Mouse (Mus musculus) embryonic facial prominence, embryonic 12.5 days (tissue): ENCODE results near the gene Ankrd33b. TPM values are rescaled to one million over a fixed set of nuclear protein-coding genes. Genes with fewer than 3 reads are reported as not detected.

Experiments
- ATAC-seq: fragments of 200-750 bp; cut with Nextera tagmentation; 2 replicates; pipeline ENCODE4 v1.8.0; 2017; ENCODE audit not compliant: insufficient number of reproducible peaks, insufficient read depth, low FRiP score, low TSS enrichment
- H3K27ac ChIP-seq: fragments of 300-500 bp; sonication (generic); 2 replicates; pipeline ENCODE4 v1.5.1; 2016; ENCODE audit warnings: mild to moderate bottlenecking
- H3K27me3 ChIP-seq: fragments of 300-500 bp; sonication (generic); 2 replicates; pipeline ENCODE4 v1.6.1; 2016; ENCODE audit warnings: mild to moderate bottlenecking, moderate library complexity
- H3K36me3 ChIP-seq: fragments of 300-500 bp; sonication (generic); 2 replicates; pipeline ENCODE4 v1.6.1; 2016; ENCODE audit warnings: mild to moderate bottlenecking
- H3K4me1 ChIP-seq: fragments of 300-500 bp; sonication (generic); 2 replicates; pipeline ENCODE4 v1.6.1; 2016
- H3K4me2 ChIP-seq: fragments of 300-500 bp; sonication (generic); replicated peaks from 2 replicates; pipeline ENCODE4 v1.6.1; 2016; ENCODE audit warnings: mild to moderate bottlenecking, moderate library complexity
- H3K4me3 ChIP-seq: fragments of 300-500 bp; sonication (generic); 2 replicates; pipeline ENCODE4 v1.5.1; 2016; ENCODE audit warnings: mild to moderate bottlenecking
- H3K9ac ChIP-seq: fragments of 300-500 bp; sonication (generic); 2 replicates; pipeline ENCODE4 v1.6.1; 2016; ENCODE audit warnings: mild to moderate bottlenecking, moderate library complexity
- H3K9me3 ChIP-seq: fragments of 300-500 bp; sonication (generic); 2 replicates; pipeline ENCODE4 v1.6.1; 2016; ENCODE audit warnings: mild to moderate bottlenecking, moderate library complexity
- WGBS: fragments of 180-500 bp; shearing (Covaris S2); methylation state at CpG from one replicate; pipeline ENCODE4 v1.1.7; 2016; 5-methylcytosine and 5-hydroxymethylcytosine counted together
- polyA plus RNA-seq: library from polyadenylated mRNA; unstranded; fragments of >200 nt; fragmentation: Nextera tagmentation; extraction: Ambion mirVana; gene quantifications from 2 replicates; pipeline ENCODE4 v1.2.1, GENCODE M21; 2016

Ankrd33b gene
- polyA plus RNA-seq, 1 experiment from 2014 or later, result 0.55 TPM

DNA sequence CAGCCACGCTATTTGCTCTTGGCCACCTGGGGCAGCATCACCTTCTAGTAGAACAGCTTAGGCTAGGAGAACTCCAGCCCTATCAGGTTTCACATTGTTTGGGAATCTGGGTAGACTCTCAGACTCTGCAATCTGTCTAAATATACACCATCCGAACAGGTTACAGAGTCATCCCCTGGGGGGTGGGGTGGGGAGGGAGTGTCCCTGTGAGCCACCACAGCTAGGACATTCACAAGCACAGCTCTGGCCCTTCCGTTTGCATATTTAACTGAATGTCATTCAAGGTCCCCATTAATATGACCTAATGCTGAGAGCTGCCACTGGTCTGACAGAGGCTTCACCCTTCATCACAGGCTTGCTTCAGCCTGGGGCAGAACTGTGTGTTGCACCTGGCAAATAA lies 74.9 kb downstream of the Ankrd33b start:
- Histone ChIP-seq H3K4me2 (no peak overlapping the region), H3K4me3 (no peak overlapping the region), H3K36me3 (no peaks in the 10 kb centered on the region), H3K27me3 (peaks cover 26% of the 10 kb centered on the region), H3K4me1 (peaks cover 15% of the 10 kb centered on the region), H3K27ac (no peak overlapping the region), H3K9ac (no peak overlapping the region), H3K9me3 (no peaks in the 10 kb centered on the region)
- peak; percentile 43; the same call in 1 of the 2 replicates for ATAC-seq
- WGBS, result 17% methylated on average over 3 of the region's 3 CpGs

GRCm38 (mm10) chr15:31285695-31286094 lies 81.8 kb downstream of the Ankrd33b start:
- no peaks in the 10 kb centered on the region for H3K27me3 ChIP-seq
- ATAC-seq, result no peak
- 92% methylated on average over 3 of the region's 3 CpGs for WGBS
- H3K4me2 ChIP-seq, result no peak overlapping the region
- H3K4me1 ChIP-seq, result no peaks in the 10 kb centered on the region
- no peak overlapping the region for H3K4me3 ChIP-seq
- H3K9me3 ChIP-seq, result no peaks in the 10 kb centered on the region
- no peak overlapping the region for H3K27ac ChIP-seq
- no peak overlapping the region for H3K9ac ChIP-seq
- H3K36me3 ChIP-seq, result no peaks in the 10 kb centered on the region

DNA sequence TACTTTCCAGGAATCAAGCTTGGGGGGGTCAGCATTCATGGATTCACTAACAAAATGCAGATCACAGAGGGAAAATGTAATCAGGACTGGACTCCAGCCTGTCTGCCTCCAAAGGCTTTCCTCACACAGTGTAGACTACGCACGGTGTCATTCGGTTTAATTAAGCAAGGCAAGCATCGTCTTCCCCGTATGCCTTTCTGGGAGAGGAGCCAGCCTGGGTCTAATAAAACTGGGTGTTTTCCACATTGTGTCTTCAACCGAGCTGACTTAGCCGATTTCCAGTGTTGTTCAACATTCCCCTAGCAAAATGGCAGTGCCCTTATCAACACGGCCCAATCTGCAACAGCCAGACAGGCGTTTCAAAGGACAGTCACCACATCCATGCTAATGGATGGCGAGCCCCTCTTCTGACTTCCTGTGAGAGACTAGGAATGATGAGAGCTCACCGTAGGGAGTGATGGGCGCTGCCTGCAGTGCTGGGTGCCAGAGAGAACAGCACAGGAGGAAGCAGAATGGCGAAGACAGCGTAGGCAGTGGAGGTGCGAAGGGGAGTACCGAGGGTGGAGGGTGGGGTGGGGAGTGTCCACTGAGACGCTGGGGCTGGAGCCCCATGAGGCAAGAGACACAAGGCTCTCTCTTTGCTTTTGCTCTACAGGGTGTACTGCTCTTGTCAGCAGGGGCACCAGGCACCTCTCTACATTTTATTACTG lies 82.4 kb downstream of the Ankrd33b start:
- Histone ChIP-seq H3K27me3 (no peaks in the 10 kb centered on the region), H3K27ac (no peak overlapping the region), H3K9ac (no peak overlapping the region), H3K4me1 (no peaks in the 10 kb centered on the region), H3K36me3 (no peaks in the 10 kb centered on the region), H3K4me2 (no peak overlapping the region), H3K9me3 (no peaks in the 10 kb centered on the region), H3K4me3 (no peak overlapping the region)
- no peak for ATAC-seq
- WGBS, result 84% methylated on average over 17 of the region's 17 CpGs

GRCm38 (mm10) chr15:31284142-31284541 lies 83.4 kb downstream of the Ankrd33b start:
- H3K27ac ChIP-seq, result no peak overlapping the region
- H3K27me3 ChIP-seq, result no peaks in the 10 kb centered on the region
- 60% methylated on average over 5 of the region's 5 CpGs for WGBS
- no peak overlapping the region for H3K9ac ChIP-seq
- no peak for ATAC-seq
- H3K4me2 ChIP-seq, result no peak overlapping the region
- no peaks in the 10 kb centered on the region for H3K36me3 ChIP-seq
- no peaks in the 10 kb centered on the region for H3K9me3 ChIP-seq
- H3K4me3 ChIP-seq, result no peak overlapping the region
- H3K4me1 ChIP-seq, result no peaks in the 10 kb centered on the region

GRCm38 (mm10) chr15:31282353-31282752 lies 85.2 kb downstream of the Ankrd33b start:
- Histone ChIP-seq H3K4me3 (no peak overlapping the region), H3K27ac (no peak overlapping the region), H3K27me3 (no peaks in the 10 kb centered on the region), H3K36me3 (no peaks in the 10 kb centered on the region), H3K4me1 (no peaks in the 10 kb centered on the region), H3K9me3 (no peaks in the 10 kb centered on the region), H3K4me2 (no peak overlapping the region), H3K9ac (no peak overlapping the region)
- no peak for ATAC-seq
- WGBS, result 82% methylated on average over 3 of the region's 3 CpGs

GRCm38 (mm10) chr15:31281830-31282229 lies 85.7 kb downstream of the Ankrd33b start:
- Histone ChIP-seq H3K36me3 (no peaks in the 10 kb centered on the region), H3K4me2 (no peak overlapping the region), H3K4me3 (no peak overlapping the region), H3K9ac (no peak overlapping the region), H3K27me3 (no peaks in the 10 kb centered on the region), H3K9me3 (no peaks in the 10 kb centered on the region), H3K4me1 (no peaks in the 10 kb centered on the region), H3K27ac (no peak overlapping the region)
- ATAC-seq, result no peak
- 68% methylated on average over 13 of the region's 13 CpGs for WGBS

DNA sequence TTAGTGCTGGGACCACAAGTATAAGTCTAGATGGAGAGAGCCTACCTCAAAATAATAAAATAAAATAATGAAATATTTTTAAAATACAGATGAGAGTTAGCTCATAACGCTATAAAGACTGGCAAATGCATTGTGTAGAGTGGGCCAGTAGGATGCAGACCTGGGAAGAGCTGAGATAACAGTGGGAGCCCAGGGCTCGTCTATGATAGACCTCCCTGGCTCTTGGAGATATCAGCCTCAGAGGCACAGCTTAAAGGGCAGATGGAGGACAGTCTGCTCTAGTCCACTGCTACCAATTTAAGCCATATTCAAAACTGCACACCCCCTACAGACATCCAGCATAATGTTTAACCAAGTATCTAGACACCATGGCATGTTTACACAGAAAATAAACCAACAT lies 86.8 kb downstream of the Ankrd33b start:
- WGBS, result 74% methylated on average over 2 of the region's 2 CpGs
- ATAC-seq, result no peak

GRCm38 (mm10) chr15:31280059-31280458 lies 87.5 kb downstream of the Ankrd33b start:
- no peaks in the 10 kb centered on the region for H3K27me3 ChIP-seq
- no peaks in the 10 kb centered on the region for H3K9me3 ChIP-seq
- H3K36me3 ChIP-seq, result no peaks in the 10 kb centered on the region
- no peak overlapping the region for H3K27ac ChIP-seq
- no peaks in the 10 kb centered on the region for H3K4me1 ChIP-seq
- H3K9ac ChIP-seq, result no peak overlapping the region
- ATAC-seq, result no peak
- WGBS, result 80% methylated on average over 5 of the region's 5 CpGs
- H3K4me3 ChIP-seq, result no peak overlapping the region
- H3K4me2 ChIP-seq, result no peak overlapping the region

More for the DNA sequence above, 86.8 kb downstream of the Ankrd33b start:
- no peaks in the 10 kb centered on the region for H3K27me3 ChIP-seq
- H3K4me1 ChIP-seq, result no peaks in the 10 kb centered on the region
- H3K27ac ChIP-seq, result no peak overlapping the region
- no peaks in the 10 kb centered on the region for H3K9me3 ChIP-seq
- H3K36me3 ChIP-seq, result no peaks in the 10 kb centered on the region
- H3K4me3 ChIP-seq, result no peak overlapping the region
- H3K9ac ChIP-seq, result no peak overlapping the region
- H3K4me2 ChIP-seq, result no peak overlapping the region

DNA sequence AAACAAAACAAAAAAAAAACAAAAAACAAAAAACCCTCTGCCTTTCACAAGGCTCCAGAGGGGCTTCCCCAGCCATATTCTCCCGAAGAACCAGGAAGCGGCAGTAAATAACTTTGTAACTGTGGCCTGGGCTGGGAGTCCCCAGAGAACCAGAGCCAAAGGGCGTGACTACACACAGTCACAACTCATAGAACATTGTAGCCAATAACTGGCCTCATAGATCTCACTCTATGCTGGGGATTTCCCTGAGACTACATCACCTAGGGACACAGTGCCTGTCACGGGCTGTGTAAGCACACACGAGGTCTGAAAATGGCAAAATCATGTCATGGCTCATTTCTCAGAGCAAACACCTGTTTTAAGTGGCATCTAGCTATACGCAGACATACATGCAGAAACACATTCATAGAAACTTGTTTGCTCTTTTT lies 87.9 kb downstream of the Ankrd33b start:
- H3K27ac ChIP-seq, result no peak overlapping the region
- H3K4me1 ChIP-seq, result no peaks in the 10 kb centered on the region
- H3K9ac ChIP-seq, result no peak overlapping the region
- WGBS, result 74% methylated on average over 6 of the region's 6 CpGs
- H3K36me3 ChIP-seq, result peaks cover 2% of the 10 kb centered on the region
- no peak overlapping the region for H3K4me3 ChIP-seq
- H3K27me3 ChIP-seq, result no peaks in the 10 kb centered on the region
- H3K4me2 ChIP-seq, result no peak overlapping the region
- no peaks in the 10 kb centered on the region for H3K9me3 ChIP-seq
- ATAC-seq, result no peak

GRCm38 (mm10) chr15:31279120-31279519 lies 88.4 kb downstream of the Ankrd33b start:
- Histone ChIP-seq H3K36me3 (peaks cover 7% of the 10 kb centered on the region), H3K9me3 (no peaks in the 10 kb centered on the region), H3K4me3 (no peak overlapping the region), H3K4me2 (no peak overlapping the region), H3K4me1 (no peaks in the 10 kb centered on the region), H3K9ac (no peak overlapping the region), H3K27me3 (no peaks in the 10 kb centered on the region), H3K27ac (no peak overlapping the region)
- ATAC-seq, result no peak
- WGBS, result 78% methylated on average over 2 of the region's 2 CpGs

DNA sequence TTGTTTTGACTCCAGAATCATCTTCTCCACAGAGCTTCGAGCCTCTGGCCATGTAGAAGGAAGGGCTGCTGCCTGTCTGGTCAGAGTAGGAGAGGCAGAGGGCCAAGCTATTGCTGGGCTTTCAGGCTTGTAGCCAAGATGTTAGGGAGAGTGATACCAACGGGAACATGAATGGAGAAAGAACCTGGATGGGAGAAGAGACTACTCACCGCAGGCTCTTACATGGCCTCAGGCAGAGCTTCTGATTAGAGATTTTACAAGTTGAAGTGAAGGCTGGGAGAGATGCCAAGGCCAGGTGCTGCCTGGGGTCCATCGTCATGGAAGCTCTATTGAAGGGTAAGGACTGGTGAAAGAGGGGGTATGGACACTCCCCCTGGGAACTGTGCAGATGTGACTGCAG lies 89.4 kb downstream of the Ankrd33b start:
- Histone ChIP-seq H3K4me3 (no peak overlapping the region), H3K27ac (no peak overlapping the region), H3K36me3 (peaks cover 15% of the 10 kb centered on the region), H3K4me1 (no peaks in the 10 kb centered on the region), H3K9ac (no peak overlapping the region), H3K27me3 (no peaks in the 10 kb centered on the region), H3K9me3 (no peaks in the 10 kb centered on the region), H3K4me2 (no peak overlapping the region)
- no peak for ATAC-seq
- WGBS, result 76% methylated on average over 4 of the region's 4 CpGs

GRCm38 (mm10) chr15:31273509-31273908 lies 94.0 kb downstream of the Ankrd33b start:
- no peak for ATAC-seq
- Histone ChIP-seq H3K9ac (no peak overlapping the region), H3K4me2 (no peak overlapping the region), H3K4me3 (no peak overlapping the region), H3K4me1 (no peaks in the 10 kb centered on the region), H3K9me3 (no peaks in the 10 kb centered on the region), H3K36me3 (peaks cover 19% of the 10 kb centered on the region), H3K27ac (no peak overlapping the region), H3K27me3 (no peaks in the 10 kb centered on the region)
- 76% methylated on average over 10 of the region's 10 CpGs for WGBS
